Mouse (Mus musculus) cortical plate, adult 2 months (tissue): ENCODE measurements around the gene Rsg1.

Experiments
- CTCF ChIP-seq: fragments of 200-500 bp; IDR thresholded peaks from 2 replicates; pipeline ENCODE4 v1.5.1; 2011; ENCODE audit warnings: mild to moderate bottlenecking, control low read depth, low read length; ENCODE audit not compliant: insufficient read depth; ENCODE audit errors: extremely low read depth
- POLR2A ChIP-seq: fragments of 200-500 bp; IDR thresholded peaks from 2 replicates; pipeline ENCODE4 v1.6.1; 2011; ENCODE audit warnings: mild to moderate bottlenecking, low read length, control low read depth; ENCODE audit not compliant: insufficient read depth; ENCODE audit errors: extremely low read depth

DNA sequence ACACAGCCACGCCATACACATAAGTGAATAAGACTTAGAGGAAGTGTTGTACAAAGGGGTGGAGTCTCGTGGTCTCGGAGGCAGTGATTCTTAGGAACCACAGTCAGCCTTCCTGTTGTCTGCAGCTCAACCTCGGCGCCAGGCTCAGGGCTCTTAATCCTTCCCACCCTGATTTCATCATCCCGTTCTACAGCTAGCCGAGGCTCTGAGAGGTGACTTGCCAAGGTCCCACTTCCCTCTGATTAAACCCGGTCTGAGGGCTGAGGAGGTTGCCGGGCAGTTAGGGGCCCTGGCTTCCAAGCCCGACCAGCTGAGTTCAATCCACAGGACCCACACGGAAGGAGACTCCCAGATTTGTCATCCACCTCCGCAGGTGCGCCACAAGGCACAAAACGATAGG lies 59.1 kb downstream of the Rsg1 start:
- no peak for TF ChIP-seq CTCF
- TF ChIP-seq POLR2A: no peak
